Mouse (Mus musculus) mouse trophoblast stem cell (cell line): ENCODE measurements around the gene Terf2ip.

Experiments
- in situ Hi-C, 2 experiments: fragments of 300-500 bp; cut with MseI, MboI; formaldehyde crosslinking; loops; 2 replicates in 1 of 2; 3 replicates in 1 of 2; pipeline ENCODE4 v1.15.1; 2025

The Terf2ip gene

DNA sequence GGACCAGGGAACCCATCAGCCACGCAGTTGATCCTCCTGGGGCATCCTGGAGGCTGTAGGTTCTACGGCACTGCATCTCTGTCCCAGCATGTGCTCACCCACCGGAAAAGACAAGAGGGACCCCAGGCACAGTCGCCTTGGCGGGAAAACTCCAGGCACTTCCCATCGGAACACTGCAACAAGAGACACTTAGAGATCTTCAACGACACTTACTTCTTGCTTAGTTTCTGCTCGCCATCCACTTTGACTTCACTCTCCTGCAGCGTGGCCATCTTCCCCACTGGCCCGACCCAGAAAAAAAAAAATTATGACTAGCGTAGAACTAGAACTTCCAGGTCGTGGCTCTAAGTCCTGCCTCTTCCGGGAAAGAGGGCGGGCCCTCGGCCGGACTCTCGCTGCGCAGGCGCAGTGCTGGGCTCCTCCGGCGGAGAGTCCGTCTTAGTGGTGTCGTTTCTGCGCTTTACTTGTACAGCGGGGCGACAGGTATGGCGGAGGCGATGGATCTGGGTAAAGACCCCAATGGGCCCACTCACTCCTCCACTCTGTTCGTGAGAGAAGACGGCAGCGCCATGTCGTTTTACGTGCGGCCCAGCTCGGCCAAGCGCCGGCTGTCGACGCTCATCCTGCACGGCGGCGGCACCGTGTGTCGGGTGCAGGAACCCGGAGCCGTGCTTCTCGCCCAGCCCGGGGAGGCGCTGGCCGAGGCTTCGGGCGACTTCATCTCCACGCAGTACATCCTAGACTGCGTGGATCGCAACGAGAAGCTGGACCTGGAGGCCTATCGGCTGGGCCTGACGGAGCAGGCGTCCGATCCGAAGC lies at the start of gene Terf2ip, which contains the start of gene Kars:
Gene Terf2ip (plus strand): TSS at position 402 of the 819 bp plus-strand sequence.
Gene Kars (minus strand): TSS at position 327 of the 819 bp plus-strand sequence.
- in situ Hi-C loops: no loop called here

DNA sequence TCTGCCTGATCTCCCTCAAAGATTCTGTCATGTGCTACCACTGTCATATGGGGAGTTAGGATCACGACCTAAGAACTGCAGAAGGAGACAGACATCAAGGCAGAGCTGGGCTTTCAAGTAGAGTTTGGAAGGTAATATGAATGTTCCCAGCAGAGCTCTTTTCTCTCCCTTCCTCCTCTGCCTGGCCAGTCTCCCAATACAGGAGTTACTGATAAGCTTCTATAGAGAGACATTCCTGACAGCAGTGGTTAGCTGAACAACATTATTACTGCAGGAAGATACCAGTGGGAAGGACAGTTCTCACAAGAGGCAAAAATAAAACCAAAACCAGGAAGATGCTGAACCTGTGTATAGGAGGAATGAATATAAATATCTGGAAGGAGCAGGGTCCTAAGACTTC lies 48.6 kb upstream of the Terf2ip start:
- in situ Hi-C loops: no loop called here

GRCm38 (mm10) chr8:111963091-111963490 lies 48.1 kb upstream of the Terf2ip start:
- in situ Hi-C loops: no loop called here

DNA sequence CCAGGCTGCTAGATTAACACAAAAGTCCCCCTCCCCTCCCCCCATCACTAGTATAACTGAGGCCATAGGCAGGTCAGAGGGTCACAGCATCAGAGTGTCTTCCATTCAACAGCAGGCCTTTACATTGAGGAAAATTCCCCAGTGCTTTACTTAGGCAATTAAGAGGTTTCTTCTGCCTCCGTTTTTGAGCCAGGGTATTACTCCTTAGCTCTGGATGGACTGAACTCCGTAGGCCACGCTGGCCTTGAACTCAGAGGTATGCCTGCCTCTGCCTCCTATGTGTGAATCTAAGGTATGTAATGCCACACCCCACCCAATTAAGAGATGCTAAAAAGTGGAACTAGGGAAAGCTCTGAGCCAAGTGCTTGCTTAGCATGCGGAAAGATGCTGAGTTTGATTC lies 47.7 kb upstream of the Terf2ip start:
- in situ Hi-C loops: no loop called here

GRCm38 (mm10) chr8:111964351-111964750 lies 46.8 kb upstream of the Terf2ip start:
- in situ Hi-C loops: no loop called here

DNA sequence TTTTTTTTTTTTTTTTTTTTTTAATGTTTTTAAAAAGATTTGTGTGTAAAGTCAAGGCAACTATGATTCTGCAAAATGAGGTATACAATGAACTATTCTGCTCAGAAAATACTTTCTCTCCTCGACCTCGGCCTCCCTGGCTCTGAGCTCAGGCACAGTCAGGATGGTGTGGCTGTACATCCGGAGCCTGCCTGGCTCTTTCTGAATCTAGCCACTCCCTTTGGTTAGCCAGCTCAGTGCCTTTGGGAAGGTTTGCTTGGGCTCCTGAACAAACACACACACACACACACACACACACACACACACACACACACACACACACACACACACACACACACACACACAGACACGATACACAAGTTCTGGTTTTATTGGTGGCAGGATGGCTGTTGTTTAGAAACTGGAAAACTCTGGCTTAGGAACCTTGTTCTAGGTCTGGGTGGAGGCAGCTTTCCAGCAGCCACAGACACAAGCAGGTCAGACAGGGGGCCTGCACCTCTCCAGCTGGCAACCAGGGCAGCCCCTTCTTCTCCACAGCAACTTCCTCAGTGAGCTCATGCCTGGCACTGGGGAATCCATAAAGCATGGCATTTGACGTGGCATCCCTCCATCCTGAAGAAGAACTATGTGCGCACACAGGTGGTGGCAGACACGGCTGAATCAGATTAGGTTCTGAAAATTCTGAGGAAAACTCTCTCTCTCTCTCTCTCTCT lies 46.2 kb upstream of the Terf2ip start:
- in situ Hi-C loops: no loop called here

DNA sequence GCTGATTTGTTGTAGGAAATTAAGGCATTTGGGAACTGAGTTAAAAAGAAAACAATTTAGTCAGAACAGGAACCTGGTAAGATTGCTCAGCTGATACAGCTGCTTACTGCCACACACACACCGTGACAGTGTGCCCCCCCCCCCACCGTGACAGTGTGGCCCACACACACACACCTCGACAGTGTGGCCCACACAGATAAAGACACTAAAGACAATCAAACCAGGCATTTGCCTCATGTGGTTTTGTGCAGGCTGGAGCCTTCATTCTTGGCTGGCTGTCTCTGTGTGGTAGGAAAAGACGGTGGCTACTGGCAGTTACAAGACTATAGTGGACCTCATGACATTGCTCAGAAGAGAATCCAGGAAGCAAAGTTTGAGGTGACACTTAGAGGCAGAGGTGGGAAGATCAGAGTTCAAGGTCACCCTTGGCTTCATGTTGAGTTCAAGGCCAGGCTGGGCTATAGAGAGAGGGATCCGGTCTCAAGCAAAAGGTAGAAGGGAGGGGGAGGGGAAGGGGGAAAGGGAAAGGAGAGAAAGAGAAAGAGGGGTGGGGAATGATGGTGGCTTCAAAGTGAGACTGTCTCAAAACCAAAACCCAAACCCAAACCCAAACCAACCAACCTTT lies 43.8 kb upstream of the Terf2ip start:
- in situ Hi-C loops: no loop called here

DNA sequence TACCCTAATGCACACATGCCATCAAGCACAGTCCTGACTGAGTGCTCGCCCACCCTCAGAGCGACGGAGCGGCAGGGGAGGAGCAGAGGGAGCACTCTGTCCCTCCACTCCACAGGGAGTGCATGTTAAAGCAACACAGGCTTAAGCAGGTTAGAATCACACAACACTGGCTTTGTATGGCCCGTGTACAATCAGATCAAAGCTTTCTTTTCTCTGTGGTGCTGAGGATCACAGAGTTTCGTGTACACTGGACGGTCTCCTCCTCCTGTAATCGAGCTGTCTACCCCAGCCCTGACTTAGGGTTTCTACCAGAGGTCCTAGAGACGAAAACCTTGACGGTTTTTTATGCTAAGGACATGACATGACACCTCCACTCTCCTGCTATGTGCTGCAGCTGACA lies 42.7 kb upstream of the Terf2ip start:
- in situ Hi-C loops: no loop called here

DNA sequence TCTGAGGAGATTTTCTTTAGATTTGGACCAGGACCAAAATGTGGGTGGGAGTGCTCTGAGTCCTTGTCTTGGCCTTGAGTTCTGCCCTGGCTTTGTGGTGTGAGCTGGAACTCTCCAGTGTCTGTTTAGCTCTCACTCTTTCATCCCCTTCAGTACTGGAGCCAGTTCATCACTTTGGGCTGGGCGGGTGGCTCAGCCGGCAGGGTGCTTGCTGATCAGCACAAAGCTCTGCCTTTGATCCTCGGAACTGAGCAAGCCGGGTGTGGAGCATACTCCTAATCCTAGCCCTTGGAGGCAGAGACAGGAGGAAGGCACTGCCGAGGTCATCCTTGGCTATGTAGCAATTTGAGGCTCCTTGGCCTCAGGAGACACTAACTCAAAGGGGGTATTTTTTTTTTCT lies 42.2 kb upstream of the Terf2ip start:
- in situ Hi-C loops: no loop called here

- in situ Hi-C loops: no loop called here
Measured at GRCm38 (mm10) chr8:111974138-111974537, 37.1 kb upstream of the Terf2ip start.

- in situ Hi-C loops: no loop called here
Measured at GRCm38 (mm10) chr8:111975706-111976105, 35.5 kb upstream of the Terf2ip start.

GRCm38 (mm10) chr8:111976326-111976725 lies 34.9 kb upstream of the Terf2ip start:
- in situ Hi-C loops: no loop called here

DNA sequence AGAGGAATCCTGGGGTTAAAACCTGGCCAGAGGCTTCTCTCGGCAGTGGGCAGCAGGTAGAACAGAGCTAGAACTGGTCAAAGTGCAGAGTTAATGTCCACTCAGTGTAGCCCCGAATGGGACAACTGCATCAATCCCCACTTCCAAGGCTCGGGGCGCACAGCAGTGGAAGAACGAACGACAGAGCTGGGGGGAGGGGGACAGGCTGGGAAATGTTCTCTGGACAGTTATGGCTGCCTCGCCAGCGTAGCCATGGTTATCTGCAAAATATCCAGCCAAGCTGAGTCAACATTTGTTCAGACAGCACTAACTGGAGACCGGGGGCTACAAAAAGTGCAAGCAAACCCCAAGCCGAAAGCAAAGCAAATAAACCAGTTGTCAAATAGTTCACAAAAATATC lies 33.1 kb upstream of the Terf2ip start:
- in situ Hi-C loops: no loop called here

- in situ Hi-C loops: no loop called here
Measured at GRCm38 (mm10) chr8:111982116-111982515, 29.1 kb upstream of the Terf2ip start.

GRCm38 (mm10) chr8:111984511-111984910 lies 26.7 kb upstream of the Terf2ip start:
- in situ Hi-C loops: no loop called here

- in situ Hi-C loops: no loop called here
Measured at GRCm38 (mm10) chr8:111989911-111990310, 21.3 kb upstream of the Terf2ip start.

GRCm38 (mm10) chr8:111991278-111991677 lies 19.9 kb upstream of the Terf2ip start:
- in situ Hi-C loops: no loop called here

DNA sequence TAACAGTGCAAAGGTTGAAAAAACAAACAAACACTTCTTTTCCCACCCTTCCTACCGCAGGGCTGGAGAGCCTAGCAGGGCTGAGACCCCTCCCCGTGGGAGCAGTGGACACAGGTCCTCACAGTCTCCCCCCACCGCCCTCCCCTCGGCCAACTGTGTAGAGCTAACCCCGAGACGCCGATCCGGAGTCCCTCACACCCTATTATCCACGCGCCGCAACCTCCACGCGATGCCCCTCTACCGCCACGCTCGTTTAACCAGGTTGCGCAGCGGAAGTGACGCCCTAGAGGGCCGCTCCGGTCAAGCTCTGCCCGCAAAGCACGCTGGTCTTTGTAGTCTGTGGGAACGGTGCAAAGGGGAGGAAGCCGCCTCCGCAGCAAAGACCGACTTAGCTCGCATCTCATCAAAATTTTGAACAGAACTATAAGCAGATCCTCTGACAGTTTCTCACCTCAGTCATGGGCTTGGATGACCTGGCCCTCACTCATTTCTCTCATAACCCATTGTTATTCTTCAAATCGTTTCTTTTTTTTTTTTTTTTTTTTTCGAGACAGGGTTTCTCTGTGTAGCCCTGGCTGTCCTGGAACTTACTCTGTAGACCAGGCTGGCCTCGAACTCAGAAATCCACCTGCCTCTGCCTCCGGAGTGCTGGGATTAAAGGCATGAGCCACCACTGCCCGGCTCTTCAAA lies 19.0 kb upstream of the Terf2ip start, which contains the start of gene Adat1:
Gene Adat1 (minus strand): TSS at position 290 of the 690 bp plus-strand sequence.
- in situ Hi-C loops: no loop called here

GRCm38 (mm10) chr8:111992703-111993039 lies 18.5 kb upstream of the Terf2ip start:
- in situ Hi-C loops: no loop called here

- in situ Hi-C loops: no loop called here
Measured at GRCm38 (mm10) chr8:112004754-112005153, 6.4 kb upstream of the Terf2ip start.

- in situ Hi-C loops: no loop called here
Measured at GRCm38 (mm10) chr8:112005601-112006000, 5.6 kb upstream of the Terf2ip start.

DNA sequence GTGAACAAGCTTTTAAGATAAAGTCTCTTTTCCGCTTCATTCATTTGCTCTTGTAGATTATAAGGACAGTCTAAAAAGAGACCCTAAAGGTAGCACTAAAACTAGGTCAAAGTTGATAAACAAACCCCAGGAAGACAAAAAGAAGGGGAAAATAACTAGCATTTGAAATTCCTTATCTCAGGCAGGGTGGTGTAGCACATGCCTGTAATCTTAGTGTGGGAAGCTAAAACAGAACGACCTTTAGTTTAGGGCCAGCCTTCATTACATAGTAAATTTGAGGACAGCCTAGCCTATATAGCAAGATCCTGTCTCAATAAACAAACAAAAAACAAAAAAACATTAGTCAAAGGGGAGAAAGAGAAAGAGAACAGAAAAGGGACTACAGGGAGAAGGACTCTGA lies 3.5 kb upstream of the Terf2ip start:
- in situ Hi-C loops: no loop called here
